Mouse (Mus musculus) kidney, adult 18-20 months (tissue): ENCODE results near the gene Lkaaear1.

Source experiments
- DNase-seq: peaks from one replicate; pipeline ENCODE4 v3.0.0; 2021

Lkaaear1 gene

DNA sequence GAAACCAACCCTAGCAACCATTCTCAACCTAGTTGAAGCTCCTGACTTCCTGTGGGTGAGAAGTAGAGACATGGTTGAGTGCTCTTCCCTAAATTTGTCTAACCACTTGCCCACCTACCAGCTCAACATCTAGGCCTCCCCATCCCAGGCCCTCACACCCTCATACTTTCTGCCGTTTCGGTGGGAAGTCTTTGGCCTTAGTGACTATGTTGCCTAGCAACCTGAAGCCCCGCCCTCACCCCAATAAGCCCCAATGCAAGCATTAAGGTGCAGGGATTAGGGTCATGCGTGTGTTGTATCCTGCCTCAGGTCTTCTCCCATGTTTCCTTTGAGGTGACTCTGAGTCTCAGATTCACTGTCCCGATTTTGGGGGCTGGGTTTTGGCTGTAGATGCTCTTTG lies at the start of gene Lkaaear1:
Gene Lkaaear1, minus strand, starts transcription at position 202 of the 400 bp plus-strand sequence.
- no peak for DNase-seq

DNA sequence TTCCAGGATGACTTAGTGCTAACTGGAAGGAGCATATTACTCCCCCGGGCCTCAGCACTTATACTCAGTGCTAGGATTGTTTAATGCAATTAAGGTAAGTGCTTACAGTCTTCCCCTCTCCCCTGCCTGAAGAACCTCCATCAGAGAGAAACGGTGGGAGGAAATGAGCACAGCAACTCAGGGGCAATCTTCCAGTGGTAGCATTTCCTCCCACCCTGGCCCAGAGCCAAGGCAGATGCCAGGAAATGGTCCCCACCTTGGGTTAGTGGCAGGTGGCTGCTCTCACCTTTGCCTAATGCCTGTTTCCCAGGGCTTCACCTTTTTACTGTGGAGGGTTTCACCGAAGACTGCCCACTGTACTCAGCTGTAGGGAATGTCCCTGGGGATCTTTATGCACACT lies 31.8 kb upstream of the Lkaaear1 start:
- no peak for DNase-seq

DNA sequence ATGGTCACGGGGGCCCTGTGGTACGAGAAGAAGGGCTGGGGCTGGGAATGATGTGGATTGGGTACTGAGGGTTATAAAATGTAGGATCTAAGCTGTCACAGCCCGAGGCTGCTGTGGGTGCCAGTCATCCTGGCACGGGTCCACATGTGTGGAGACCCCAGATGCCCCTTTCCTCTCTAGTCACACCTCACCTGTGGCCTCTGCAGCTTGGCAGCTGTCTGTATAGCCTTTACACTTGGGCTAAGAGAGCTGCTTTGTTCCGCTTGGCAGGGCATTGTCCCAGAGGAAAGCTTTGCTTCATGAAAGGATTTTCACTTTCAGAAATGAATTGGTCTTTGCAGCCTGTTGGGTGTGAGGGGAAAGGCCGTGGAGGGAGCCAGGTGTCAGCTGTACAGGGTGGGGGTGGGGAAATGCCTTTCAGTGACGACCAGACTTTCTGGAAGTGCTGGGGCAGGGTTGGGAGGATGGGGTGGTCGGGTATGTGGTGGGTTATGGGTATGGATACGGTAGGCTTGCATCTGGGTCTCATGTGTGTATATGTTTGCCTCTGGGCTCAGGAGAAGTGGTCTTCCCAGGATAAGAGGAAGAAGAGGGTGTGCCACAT lies 29.5 kb upstream of the Lkaaear1 start:
- DNase-seq: no peak

DNA sequence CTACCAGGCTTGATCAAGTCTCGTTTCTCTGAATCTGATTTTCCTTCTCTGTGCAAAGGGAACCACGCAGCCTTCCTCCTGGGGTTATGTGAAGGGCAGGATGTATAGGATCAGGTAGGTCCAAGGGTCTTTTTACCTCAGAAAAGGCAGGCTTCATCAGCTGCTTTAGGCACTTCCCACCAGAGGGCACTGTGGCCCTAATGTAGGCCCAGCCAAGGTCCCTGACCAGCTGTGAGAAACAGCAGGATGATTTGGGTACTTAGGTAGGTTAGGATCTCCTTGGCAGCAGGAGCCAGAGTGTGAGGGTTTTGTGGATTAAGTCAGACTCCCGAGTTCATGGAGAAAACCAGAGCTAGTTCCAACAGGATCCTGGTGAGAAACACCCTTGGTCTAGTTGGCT lies 24.0 kb upstream of the Lkaaear1 start:
- peak; percentile 31 for DNase-seq

DNA sequence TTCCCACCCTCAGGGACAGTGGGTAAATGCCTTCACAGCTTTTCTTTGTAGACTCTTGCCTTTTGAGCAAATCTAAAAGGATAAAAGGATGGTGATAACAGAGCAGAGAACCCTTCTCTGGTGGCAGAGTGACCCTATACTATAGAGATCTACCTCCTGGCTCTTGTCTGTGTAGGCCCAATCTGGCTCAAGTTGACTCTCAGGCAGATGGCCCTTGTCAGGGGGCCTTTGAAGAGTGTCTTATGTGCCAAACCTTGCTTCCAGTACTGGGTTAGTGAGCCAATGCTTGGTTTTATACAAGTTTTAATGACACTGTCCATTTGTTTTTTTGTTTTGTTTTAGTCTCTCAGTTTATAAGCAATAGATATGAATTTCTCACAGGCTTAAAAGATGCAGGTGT lies 23.0 kb upstream of the Lkaaear1 start:
- DNase-seq: no peak

DNA sequence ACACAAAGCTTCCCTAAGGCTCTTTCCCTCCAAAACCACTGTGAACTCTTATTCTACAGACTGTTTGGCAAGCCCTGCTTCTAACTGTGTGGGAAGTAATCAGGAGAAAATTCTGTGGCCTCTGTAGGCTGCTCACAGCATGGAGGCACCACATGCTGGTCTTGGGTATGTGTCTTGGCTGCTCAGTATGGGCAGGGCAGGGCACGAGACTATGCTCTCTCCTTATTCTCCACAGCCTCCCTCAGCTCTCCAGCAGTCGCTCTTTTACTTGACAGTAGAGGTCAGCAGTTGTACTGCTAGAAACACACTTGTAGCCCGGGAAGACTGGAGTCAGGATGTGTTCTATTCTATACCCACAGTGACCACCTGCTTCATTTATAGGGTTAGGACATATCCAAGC lies 21.8 kb upstream of the Lkaaear1 start:
- DNase-seq: no peak

DNA sequence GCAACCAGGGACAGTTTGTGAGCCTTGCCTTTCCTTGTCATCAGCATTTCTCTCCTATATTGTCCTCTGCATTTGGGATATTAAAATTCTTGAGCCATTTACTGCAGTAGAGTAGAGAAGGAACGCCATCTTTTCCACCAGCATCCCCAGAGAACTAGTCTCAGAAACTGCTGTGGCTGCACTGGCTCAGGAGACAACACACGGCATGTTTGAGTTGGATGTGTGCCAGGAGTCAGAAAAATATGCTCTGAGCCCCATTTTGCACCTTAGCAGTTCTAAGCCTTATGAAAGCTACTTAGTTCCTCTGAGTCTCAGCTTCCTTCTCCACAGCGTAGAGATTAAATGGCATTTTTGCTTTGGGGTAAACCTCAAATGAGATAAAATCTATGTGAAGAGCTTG lies 18.7 kb upstream of the Lkaaear1 start:
- DNase-seq: no peak

DNA sequence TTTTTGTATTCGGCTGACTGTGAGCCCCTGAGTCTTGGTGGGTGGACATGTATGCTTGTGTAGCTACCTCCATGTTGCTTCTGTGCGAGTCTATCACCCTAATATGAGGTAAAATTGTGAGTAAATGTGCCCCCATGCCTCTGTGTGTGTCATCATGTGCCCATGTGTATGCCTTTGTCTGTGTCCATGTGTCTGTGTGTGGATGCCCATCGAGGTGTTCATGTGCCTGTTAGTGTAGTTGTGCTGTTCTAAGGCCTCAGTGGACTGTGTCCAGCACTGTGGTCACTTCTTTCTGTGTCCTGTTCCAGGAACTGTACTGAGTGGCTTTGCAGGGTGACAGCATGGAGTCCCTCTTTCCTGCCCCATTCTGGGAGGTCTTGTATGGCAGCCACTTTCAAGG lies 17.1 kb upstream of the Lkaaear1 start:
- no peak for DNase-seq

DNA sequence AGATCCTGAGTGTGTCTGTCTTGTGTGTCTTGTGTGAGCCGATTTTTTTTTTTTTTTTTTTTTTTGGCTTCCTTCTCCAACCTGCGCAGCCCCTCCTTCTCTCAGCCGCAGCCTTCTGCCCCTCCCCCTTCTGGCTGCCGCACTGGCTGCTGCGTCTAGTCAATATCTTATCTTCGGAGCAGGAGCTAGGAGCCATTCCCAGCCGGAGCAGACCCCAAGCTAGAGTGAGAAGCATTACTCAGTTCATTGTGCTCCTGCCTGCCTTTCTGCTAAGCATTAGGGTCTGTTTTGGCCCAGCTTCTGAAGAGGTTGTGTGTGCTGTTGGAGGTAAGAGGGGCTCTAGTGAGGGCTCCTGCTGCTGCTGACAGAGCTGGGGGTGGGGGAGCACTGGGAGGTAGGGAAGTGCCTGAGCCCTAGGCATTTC lies 16.7 kb upstream of the Lkaaear1 start, which contains the start of gene Oprl1:
Gene Oprl1, plus strand, starts transcription at position 114 of the 424 bp plus-strand sequence.
- DNase-seq: no peak

DNA sequence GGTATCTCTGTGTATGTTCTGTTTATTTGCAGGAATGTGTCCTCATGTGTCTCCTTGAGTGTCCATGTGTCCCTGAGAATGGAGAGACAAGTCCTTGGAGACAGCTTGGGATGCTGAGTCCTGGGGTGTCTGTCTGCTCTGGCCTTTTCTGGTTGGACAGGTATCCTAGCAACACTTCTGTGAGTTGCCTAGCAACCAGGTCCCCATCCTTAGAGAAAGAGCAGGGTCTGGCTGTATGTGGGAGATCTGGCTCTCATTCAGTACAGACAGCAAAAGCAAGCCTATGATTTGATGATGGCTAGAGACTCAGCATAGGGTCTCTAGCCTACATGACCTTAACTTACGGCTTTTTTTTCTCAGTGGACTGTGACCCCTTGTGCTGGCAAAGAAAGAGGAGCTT lies 15.5 kb upstream of the Lkaaear1 start:
- DNase-seq: no peak

DNA sequence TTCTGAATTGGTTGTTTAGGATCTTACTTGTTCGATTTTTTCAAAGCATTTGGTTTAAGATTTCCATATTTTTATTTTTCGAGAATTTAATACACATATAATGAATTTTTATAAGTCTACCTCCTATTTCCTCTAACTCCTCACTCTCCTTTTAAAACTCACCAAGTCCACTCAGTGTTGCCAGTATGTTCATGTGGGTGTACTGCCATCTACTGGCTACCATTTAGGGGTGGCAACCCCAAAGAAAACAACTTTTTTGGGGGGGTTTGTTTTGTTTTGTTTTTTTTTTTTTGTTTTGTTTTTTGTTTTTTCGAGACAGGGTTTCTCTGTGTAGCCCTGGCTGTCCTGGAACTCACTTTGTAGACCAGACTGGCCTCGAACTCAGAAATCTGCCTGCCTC lies 8.4 kb upstream of the Lkaaear1 start:
- no peak for DNase-seq

DNA sequence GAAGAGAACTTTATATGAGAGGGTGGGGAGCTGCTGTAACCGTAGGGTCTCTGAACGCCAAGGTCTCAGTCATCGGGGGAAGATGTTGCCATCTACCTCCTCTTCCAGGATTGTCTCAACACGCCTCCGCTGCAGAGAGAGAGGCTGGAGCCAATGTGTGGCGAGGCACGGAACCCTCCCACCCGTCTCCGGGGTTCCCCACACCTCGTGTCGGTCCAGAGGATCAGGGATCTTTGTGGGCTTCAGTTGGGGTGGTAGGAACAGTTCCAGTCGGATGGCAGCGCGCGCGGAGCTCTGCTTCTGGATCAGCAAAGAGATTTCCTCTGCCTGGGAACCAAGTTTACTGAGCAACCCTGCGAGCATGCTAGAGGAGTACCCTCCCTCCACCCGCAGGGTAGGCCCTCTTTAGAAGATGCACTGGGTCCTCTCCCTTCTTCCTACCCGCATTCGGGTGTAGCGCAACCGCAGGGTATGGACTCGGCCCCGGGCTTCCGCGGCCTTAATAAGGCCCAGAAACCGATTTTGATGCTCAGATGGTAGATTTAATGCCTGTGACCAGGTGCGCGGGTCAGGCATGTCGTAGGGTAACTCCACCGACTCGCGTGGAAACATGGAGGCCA lies 1.3 kb downstream of the Lkaaear1 start:
- no peak for DNase-seq

DNA sequence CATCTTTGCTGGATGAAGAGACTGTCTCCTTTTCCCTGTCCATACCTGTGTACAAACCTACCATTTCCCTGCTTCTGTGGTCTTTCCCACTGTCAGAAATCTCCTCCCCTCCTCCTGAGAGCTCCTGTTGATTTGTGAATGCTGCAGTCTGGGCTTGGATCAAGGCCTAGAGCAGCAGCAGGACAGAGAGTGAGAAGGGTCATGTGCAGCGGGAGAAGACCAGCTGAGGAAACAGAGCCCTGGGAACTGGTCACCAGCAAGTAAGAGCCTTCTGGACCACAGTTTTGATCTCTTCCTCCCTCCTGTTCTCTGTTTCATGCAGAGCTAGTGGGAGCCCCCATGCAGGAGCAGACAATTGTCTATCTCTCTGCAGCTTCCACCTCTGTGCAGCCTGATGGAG lies 2.5 kb downstream of the Lkaaear1 start:
- DNase-seq: no peak

DNA sequence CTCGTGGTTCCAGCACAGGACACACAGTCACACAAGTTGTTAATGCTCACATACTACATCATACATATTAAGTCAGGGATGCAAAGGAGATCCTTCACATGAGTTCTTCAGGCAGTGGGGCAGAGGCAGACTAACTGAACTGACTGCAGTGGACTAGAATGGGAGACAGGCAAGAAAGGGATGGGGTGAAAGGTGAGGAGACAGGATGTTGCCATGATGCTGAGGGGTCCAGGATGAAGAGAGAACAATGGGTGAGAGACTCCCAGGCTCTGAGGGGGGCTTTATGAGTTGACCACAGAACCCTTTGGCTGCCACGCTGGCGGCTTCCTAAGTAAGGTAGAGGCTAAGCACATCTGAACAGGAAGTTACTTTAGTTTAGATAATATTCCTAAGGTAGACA lies 3.7 kb downstream of the Lkaaear1 start:
- DNase-seq: no peak

DNA sequence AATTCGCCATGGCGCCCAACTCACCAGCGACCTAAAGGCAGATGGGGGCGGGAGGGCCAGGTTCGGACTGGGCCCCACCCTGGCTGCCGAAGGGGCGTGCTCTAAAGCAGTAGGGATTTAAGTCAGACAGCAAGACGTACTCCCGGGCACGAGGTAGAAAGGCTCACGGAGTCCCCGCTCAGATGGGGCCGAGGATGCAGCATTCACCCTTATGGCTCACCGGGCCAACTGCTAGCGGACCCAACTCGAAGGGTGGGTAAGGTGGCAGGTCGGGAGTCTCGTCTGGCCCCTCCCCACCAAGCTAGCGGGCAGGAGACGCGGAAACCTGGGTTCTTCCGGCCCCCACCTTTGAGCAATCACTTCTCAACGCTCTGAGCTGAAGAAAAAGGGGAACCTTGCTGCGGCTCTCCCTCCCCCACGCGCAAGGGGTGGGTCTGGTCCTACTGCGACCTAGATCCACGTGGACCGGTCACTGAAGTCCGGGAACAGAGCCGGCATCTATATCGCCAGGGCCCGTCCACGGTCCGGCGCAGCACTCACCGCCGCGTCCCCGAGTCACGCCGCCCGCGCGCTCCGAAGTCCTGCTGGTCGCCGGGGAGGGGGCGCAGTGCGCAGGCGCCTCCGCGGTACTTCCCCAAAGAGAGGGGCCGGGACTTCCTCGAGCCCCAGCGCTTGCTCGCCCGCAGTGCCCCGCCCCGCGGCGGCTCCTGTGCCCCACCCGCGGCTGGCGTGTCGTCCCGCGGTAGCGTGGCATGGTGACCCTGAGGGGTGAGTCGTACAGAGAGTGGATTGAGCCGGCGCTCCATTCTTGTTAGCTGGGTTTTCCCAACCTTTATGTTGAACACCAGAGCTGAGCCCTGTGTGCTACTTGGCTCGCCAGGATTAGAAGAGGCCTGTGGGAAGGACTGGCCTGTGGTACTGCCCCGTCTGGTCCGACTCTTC lies 4.6 kb downstream of the Lkaaear1 start, which contains the start of gene Rgs19:
Gene Rgs19, minus strand, starts transcription at position 639 of the 942 bp plus-strand sequence.
- peak; percentile 81 for DNase-seq

DNA sequence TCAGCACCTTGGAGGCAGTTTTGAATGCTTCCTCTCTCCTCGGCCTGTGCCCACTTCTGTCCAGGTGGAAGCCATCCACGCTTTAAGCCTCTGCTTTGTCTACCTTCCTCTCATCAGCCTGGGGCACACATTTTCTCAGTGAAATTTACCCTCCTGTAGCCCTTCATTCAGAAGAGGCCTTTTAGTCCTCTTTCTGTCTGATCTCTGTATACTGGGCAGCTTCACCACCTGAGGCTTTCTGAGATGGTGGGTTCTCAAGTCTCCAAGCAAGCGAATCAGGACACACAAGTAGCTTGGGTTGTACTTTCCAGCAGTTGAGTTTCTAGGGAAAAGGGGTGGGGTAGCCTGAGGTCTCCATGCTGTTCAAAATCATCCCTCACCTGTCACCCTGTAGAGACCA lies 5.9 kb downstream of the Lkaaear1 start:
- no peak for DNase-seq

DNA sequence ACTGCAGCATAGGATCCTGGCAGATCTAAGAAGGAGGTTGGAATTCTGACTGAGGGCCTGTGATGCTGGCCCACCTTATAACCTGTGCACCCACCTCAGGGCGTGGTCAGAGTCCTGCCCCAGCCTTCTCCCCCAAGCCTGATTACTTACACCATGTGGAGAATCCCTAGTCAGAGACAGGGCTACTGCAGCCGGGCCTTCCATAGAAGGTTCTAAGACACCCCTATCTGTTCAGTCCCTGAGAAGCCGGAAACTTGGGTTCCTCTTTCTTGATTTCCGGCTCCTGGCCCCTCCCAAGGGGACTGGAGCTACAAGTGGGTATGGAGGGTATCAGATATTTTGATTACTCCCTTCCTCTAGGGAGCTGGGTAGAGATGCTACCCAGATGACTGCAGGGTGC lies 6.7 kb downstream of the Lkaaear1 start:
- no peak for DNase-seq

DNA sequence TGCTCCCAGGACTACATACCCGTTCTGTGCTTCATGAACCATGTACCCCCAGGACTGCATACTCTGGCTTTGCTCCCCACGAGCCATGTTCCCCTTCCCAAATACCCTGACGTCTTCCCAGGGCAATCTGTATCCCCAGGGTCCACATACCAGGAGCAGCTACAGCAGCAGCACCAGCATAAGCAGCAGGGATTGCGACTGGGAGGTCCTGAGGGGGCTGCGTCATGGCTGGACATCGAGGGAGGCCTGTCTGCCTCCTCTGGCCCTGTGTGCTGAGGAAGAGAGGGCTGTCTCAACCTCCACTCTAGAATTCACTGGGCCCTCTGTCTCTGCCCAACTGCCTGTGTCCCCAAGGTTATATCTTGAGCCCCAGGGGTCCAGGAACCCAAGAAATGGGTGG lies 7.2 kb downstream of the Lkaaear1 start:
- DNase-seq: no peak

DNA sequence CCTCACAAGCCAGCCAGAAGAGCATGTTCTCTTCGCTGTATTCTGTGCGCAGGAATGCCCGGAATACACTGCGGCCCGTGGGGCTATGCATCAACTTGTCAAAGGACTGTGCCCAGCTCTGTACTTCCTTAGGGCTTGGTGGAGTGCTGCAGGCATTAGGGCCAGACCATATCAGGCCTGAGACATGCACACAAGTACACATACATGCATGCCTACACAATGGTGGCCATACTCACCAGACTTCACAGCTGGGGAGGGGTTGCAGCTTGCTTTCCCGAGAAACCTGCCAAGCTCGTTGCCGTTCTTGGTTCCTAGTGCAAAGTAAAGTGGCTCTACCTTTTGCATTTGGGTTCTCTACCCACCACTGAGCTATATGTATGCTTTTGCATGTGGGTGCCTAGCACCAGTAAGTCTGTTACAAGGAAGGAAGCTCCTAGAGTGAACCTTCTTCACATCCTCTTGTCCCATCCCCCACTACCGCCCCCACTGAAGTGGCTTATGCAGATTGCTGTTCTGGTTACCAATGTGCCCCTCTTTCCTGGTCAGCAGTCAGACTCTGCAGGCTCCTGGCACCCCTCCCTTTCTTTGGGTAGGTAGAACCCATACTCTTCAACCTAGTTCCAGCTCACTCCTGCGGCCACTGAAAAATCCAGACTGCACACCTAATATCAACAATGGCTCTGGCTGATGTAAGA lies 8.6 kb downstream of the Lkaaear1 start:
- no peak for DNase-seq

DNA sequence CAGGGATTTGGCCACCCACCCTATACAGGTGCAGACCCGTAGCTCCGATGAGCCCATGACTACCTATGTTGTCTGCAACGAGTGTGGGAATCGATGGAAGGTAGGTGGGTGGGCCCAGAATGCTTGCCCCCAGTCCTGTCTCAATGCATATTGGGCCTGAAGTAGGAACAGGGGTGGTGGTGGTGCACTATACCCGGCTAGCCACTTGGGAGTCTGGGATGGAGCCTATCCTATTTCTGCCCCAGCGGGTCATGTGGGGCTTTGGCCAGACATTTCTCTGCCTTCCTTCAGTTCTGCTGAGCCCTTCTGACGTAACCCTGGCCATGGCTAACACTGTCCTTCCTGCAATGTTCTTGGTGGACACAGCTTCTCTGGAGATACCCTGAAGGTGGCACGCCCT lies 10.7 kb downstream of the Lkaaear1 start:
- DNase-seq: no peak

DNA sequence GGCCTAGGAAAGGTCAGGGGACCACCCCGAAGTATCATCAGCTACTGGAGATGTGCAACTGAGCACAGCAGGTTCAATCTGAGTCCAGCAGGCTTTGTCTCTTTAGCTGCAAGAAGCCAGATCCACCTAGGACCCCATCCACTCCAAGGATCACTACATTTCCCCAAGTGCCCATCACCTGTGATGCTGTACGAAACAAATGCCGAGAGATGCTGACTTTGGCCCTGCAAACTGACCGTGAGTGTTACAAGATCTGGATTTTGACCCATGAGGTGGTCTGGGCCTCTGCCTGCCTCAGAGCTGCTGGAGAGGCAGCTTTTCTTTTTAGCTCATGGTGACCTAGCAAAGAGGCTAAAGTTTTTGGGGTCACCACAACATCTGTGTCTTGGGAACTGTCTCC lies 12.6 kb downstream of the Lkaaear1 start:
- DNase-seq: no peak

DNA sequence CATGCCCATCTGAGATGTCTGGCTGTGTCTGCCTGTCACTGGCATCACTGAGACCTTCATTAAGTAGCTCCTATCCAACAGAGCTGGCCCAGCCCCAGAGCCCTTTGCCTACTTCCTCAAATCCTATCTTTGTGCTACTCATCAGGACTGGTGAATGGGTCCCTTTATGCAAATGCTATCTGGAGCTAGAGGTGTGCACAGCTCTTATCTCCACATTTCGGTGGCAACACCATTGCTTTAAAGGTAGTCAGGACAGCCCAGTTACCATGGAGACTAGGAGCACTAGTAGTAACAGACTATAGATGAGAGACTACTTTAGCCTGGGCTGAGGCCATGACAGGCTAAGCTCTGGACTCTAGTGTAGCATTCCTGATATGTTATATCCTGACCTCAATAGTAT lies 13.5 kb downstream of the Lkaaear1 start:
- no peak for DNase-seq

DNA sequence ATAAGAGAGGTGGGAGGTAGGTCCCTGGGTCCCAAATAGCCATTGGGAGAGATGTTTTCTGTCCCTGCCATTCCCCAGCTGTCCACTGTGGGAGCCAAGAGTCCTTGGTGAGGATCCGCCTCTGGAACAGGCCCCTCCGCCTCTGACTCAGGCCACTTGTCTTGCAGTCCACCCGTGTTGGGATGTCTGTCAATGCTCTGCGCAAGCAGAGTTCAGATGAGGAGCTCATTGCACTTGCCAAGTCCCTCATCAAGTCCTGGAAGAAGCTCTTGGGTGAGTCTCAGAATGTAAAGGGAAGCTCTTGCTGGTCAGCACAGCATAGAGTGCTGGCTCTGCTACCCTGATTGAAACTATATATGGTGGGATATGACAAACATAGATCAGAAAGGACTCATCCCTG lies 14.9 kb downstream of the Lkaaear1 start:
- DNase-seq: no peak
